Mouse (Mus musculus) kidney, embryonic 14.5 days (tissue): ENCODE results near the gene Eno3. TPM values are rescaled to one million over a fixed set of nuclear protein-coding genes. Genes with fewer than 3 reads are reported as not detected.

ENCODE experiments used
- ATAC-seq: fragments of 200-750 bp; cut with Nextera tagmentation; 2 replicates; pipeline ENCODE4 v1.8.0; 2017; ENCODE audit warnings: moderate number of reproducible peaks, mild to moderate bottlenecking, moderate TSS enrichment, moderate library complexity; ENCODE audit not compliant: low FRiP score, low TSS enrichment
- H3K27ac ChIP-seq: fragments of 300-500 bp; sonication (generic); 2 replicates; pipeline ENCODE4 v1.5.1; 2014; ENCODE audit warnings: low read depth, mild to moderate bottlenecking, low read length, moderate library complexity, mixed read lengths
- H3K27me3 ChIP-seq: fragments of 300-500 bp; sonication (generic); 2 replicates; pipeline ENCODE4 v1.6.1; 2014; ENCODE audit warnings: mild to moderate bottlenecking, low read length; ENCODE audit not compliant: control insufficient read depth, insufficient read depth
- H3K36me3 ChIP-seq: fragments of 300-500 bp; sonication (generic); 2 replicates; pipeline ENCODE4 v1.6.1; 2014; ENCODE audit warnings: low read length, mixed read lengths; ENCODE audit not compliant: control insufficient read depth, insufficient read depth
- H3K4me1 ChIP-seq: fragments of 300-500 bp; sonication (generic); 2 replicates; pipeline ENCODE4 v1.6.1; 2014; ENCODE audit warnings: low read length, mixed read lengths; ENCODE audit not compliant: control insufficient read depth, insufficient read depth
- H3K4me2 ChIP-seq: fragments of 300-500 bp; sonication (generic); replicated peaks from 2 replicates; pipeline ENCODE4 v1.6.1; 2014; ENCODE audit warnings: low read depth, mild to moderate bottlenecking, low read length
- H3K4me3 ChIP-seq: fragments of 300-500 bp; sonication (generic); 2 replicates; pipeline ENCODE4 v1.5.1; 2014; ENCODE audit warnings: mild to moderate bottlenecking, low read length
- H3K9ac ChIP-seq: fragments of 300-500 bp; sonication (generic); 2 replicates; pipeline ENCODE4 v1.6.1; 2014; ENCODE audit warnings: low read depth, mild to moderate bottlenecking, low read length, moderate library complexity
- H3K9me3 ChIP-seq: fragments of 300-500 bp; sonication (generic); 2 replicates; pipeline ENCODE4 v1.6.1; 2016; ENCODE audit warnings: low read length; ENCODE audit not compliant: control insufficient read depth
- WGBS: fragments of 180-500 bp; shearing (Covaris S2); extraction: QIAGEN DNeasy Blood & Tissue Kit; methylation state at CpG from one replicate; pipeline ENCODE4 v1.1.7; 2014; 5-methylcytosine and 5-hydroxymethylcytosine counted together
- polyA plus RNA-seq: library from polyadenylated mRNA; unstranded; fragments of >200 nt; fragmentation: Nextera tagmentation; extraction: Ambion mirVana; gene quantifications from 2 replicates; pipeline ENCODE4 v1.2.1, GENCODE M21; 2014

Eno3 gene
- polyA plus RNA-seq, 1 experiment from 2014 or later, result 22.4 TPM

GRCm38 (mm10) chr11:70638293-70638692 is 18.7 kb upstream of the Eno3 start:
- ATAC-seq, result no peak
- Histone ChIP-seq H3K36me3 (peaks cover 4% of the 10 kb centered on the region; the same call in 1 of the 2 replicates), H3K4me3 (no peak overlapping the region), H3K27me3 (no peaks in the 10 kb centered on the region), H3K27ac (no peak overlapping the region), H3K4me1 (no peaks in the 10 kb centered on the region), H3K9ac (peak overlapping the region; percentile 31; the same call in 1 of the 2 replicates), H3K4me2 (no peak overlapping the region), H3K9me3 (no peaks in the 10 kb centered on the region)
- 95% methylated on average over 1 of the region's 1 CpGs for WGBS

- H3K4me2 ChIP-seq, result no peak within 1 kb of the TSS
- 43% methylated on average over 5 of the region's 5 CpGs for WGBS
- H3K4me1 ChIP-seq, result no peaks in the 10 kb centered on the region
- H3K9ac ChIP-seq, result peak within 1 kb of the TSS; percentile 31; the same call in 1 of the 2 replicates
- no peak within 1 kb of the TSS for H3K27ac ChIP-seq
- no peak for ATAC-seq
- H3K36me3 ChIP-seq, result peaks cover 7% of the 10 kb centered on the region; the same call in 1 of the 2 replicates
- no peaks in the 10 kb centered on the region for H3K27me3 ChIP-seq
- no peaks in the 10 kb centered on the region for H3K9me3 ChIP-seq
- H3K4me3 ChIP-seq, result no peak within 1 kb of the TSS
Measured at GRCm38 (mm10) chr11:70638714-70639278, 18.2 kb upstream of the Eno3 start, which contains the start of gene Gp1ba. TSS of gene Gp1ba (plus strand) at chr11:70639122.

DNA sequence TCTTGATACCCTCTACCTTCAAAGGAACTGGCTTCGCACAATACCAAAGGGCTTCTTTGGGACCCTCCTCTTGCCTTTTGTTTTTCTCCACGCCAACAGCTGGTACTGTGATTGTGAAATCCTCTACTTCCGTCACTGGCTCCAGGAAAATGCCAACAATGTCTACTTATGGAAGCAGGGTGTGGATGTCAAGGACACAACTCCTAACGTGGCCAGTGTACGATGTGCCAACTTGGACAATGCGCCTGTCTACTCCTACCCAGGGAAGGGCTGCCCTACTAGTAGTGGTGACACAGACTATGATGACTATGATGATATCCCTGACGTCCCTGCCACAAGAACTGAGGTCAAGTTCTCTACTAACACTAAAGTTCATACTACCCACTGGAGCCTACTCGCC is 17.0 kb upstream of the Eno3 start:
- no peak overlapping the region for H3K27ac ChIP-seq
- H3K27me3 ChIP-seq, result no peaks in the 10 kb centered on the region
- H3K4me3 ChIP-seq, result no peak overlapping the region
- H3K36me3 ChIP-seq, result peaks cover 19% of the 10 kb centered on the region
- no peak for ATAC-seq
- H3K4me2 ChIP-seq, result no peak overlapping the region
- WGBS, result 85% methylated on average over 8 of the region's 8 CpGs
- H3K9me3 ChIP-seq, result no peaks in the 10 kb centered on the region
- H3K4me1 ChIP-seq, result no peaks in the 10 kb centered on the region
- no peak overlapping the region for H3K9ac ChIP-seq

DNA sequence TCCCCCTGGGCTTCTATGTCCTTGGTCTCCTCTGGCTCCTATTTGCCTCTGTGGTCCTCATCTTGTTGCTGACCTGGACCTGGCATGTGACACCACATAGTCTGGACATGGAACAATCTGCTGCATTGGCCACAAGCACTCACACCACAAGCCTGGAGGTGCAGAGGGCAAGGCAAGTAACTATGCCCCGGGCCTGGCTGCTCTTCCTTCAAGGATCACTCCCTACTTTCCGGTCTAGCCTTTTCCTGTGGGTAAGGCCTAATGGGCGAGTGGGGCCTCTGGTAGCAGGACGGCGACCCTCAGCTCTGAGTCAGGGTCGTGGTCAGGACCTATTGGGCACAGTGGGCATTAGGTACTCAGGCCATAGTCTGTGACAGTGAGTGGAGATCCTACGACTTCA is 15.8 kb upstream of the Eno3 start:
- Histone ChIP-seq H3K4me1 (peaks cover 7% of the 10 kb centered on the region), H3K9me3 (no peaks in the 10 kb centered on the region), H3K27ac (no peak overlapping the region), H3K27me3 (no peaks in the 10 kb centered on the region), H3K36me3 (peaks cover 27% of the 10 kb centered on the region), H3K4me3 (no peak overlapping the region), H3K9ac (no peak overlapping the region), H3K4me2 (no peak overlapping the region)
- 84% methylated on average over 7 of the region's 7 CpGs for WGBS
- ATAC-seq, result no peak

- Histone ChIP-seq H3K9me3 (no peaks in the 10 kb centered on the region), H3K9ac (no peak overlapping the region), H3K4me3 (no peak overlapping the region), H3K27ac (no peak overlapping the region), H3K36me3 (peaks cover 27% of the 10 kb centered on the region), H3K4me2 (no peak overlapping the region), H3K27me3 (no peaks in the 10 kb centered on the region), H3K4me1 (peaks cover 9% of the 10 kb centered on the region)
- 92% methylated on average over 6 of the region's 6 CpGs for WGBS
- ATAC-seq, result no peak
Measured at GRCm38 (mm10) chr11:70643051-70643450, 14.0 kb upstream of the Eno3 start.

GRCm38 (mm10) chr11:70644564-70645103 is 12.4 kb upstream of the Eno3 start:
- no peaks in the 10 kb centered on the region for H3K27me3 ChIP-seq
- no peak for ATAC-seq
- H3K4me2 ChIP-seq, result no peak overlapping the region
- no peak overlapping the region for H3K27ac ChIP-seq
- peaks cover 24% of the 10 kb centered on the region for H3K4me1 ChIP-seq
- no peak overlapping the region for H3K4me3 ChIP-seq
- 99% methylated on average over 8 of the region's 8 CpGs for WGBS
- no peaks in the 10 kb centered on the region for H3K9me3 ChIP-seq
- H3K9ac ChIP-seq, result no peak overlapping the region
- peaks cover 43% of the 10 kb centered on the region for H3K36me3 ChIP-seq

DNA sequence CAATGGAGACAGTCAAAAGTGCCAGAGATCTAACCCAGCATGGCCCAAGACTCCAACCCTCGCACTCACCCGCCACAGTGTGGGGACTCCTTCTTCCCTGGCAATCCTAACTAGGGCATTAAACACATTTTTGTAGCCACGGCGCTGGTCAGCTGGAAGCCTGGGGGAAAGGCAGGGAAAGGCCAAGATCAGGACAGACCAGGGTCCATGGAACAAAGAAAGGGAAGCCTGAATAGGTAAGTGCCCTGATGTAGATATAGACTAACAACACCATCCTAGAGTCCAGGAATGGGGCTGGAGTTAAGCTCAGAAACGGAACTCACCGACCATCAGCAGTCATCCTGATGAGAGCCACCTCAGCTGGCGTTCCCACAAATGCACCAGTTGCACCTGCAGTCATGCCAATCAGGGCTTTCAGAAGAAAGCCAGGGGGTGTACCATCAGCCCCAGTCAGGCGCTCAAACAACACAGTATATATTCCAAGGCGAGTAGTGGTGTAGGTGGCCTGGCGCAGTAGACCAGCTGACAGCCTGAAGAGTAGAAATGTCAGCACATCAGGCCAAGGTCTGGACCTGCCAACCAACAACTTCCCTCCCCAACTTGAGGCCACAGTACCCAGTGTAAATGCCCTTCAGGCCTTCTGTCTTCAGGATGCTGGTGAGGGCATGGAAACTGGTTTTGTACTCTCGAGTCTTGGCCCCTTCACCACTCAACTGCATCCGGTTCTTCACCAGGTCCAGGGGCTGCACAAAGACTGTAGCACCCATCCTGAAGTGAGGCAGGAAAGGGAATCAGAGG is 11.3 kb upstream of the Eno3 start:
- no peak for ATAC-seq
- Histone ChIP-seq H3K4me1 (peaks cover 24% of the 10 kb centered on the region), H3K9me3 (no peaks in the 10 kb centered on the region), H3K27me3 (no peaks in the 10 kb centered on the region), H3K27ac (peak overlapping the region; percentile 86; the same call in 1 of the 2 replicates), H3K36me3 (peaks cover 53% of the 10 kb centered on the region), H3K4me3 (peak overlapping the region; percentile 78), H3K9ac (peak overlapping the region; percentile 79), H3K4me2 (peak overlapping the region; percentile 87)
- 87% methylated on average over 12 of the region's 12 CpGs for WGBS

DNA sequence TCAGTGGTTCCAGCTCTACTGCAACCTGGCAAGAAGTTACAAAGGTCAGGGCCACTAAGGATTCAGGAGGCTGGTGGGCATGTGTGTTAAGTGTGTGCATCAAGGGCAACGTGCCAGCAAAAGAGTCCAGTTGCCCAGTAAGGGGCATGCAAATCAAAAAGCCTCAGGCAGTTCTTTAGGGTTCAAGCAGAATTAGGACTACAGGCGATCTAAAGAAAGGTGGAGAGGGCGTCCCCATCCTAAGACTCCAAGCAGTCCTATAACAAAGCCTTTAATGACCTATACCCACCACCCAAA is 10.8 kb upstream of the Eno3 start:
- Histone ChIP-seq H3K4me3 (peak overlapping the region; percentile 78), H3K27me3 (no peaks in the 10 kb centered on the region), H3K27ac (peak overlapping the region; percentile 86), H3K36me3 (peaks cover 58% of the 10 kb centered on the region), H3K4me1 (peaks cover 28% of the 10 kb centered on the region), H3K9ac (peak overlapping the region; percentile 79), H3K9me3 (no peaks in the 10 kb centered on the region), H3K4me2 (peak overlapping the region; percentile 87)
- 26% methylated on average over 3 of the region's 3 CpGs for WGBS
- ATAC-seq, result peak; percentile 0; the same call in 1 of the 2 replicates
